Mouse (Mus musculus) MEL (cell line): Measurements from ENCODE around the gene Podxl. TPM values are rescaled to one million over a fixed set of nuclear protein-coding genes. Genes with fewer than 3 reads are reported as not detected.

Experiments
- DNase-seq: peaks from one replicate; pipeline ENCODE4 v3.0.0; 2011; ENCODE audit warnings: low read depth, low spot score
- H3K27ac ChIP-seq: 2 replicates; pipeline ENCODE4 v1.5.1; 2012; ENCODE audit warnings: low read depth, mild to moderate bottlenecking, control low read depth, low read length, moderate library complexity; ENCODE audit not compliant: control insufficient read depth
- H3K27me3 ChIP-seq, 2 experiments: fragments of 150-350 bp in 1 of 2; sonication (generic) in 1 of 2; 2 replicates each; pipeline ENCODE4 v1.6.1; 2012; ENCODE audit warnings: low read length in 2 of 2, mild to moderate bottlenecking in 2 of 2, improper control_type of control experiment in 1 of 2, moderate library complexity in 1 of 2; ENCODE audit not compliant: insufficient read depth in 2 of 2, control insufficient read depth in 1 of 2
- H3K36me3 ChIP-seq, 2 experiments: 2 replicates each; pipeline ENCODE4 v1.6.1; 2012 to 2014; ENCODE audit warnings: low read length in 2 of 2, improper control_type of control experiment in 1 of 2, inconsistent platforms in 1 of 2, mild to moderate bottlenecking in 1 of 2; ENCODE audit not compliant: insufficient read depth in 2 of 2, control insufficient read depth in 1 of 2
- H3K4me1 ChIP-seq, 2 experiments: fragments of 150-350 bp in 1 of 2; sonication (generic) in 1 of 2; 2 replicates each; pipeline ENCODE4 v1.6.1; 2012; ENCODE audit warnings: low read length in 2 of 2, improper control_type of control experiment in 1 of 2, mild to moderate bottlenecking in 1 of 2; ENCODE audit not compliant: insufficient read depth in 2 of 2, control insufficient read depth in 1 of 2
- H3K4me3 ChIP-seq, 2 experiments: fragments of 150-350 bp in 1 of 2; sonication (generic) in 1 of 2; 2 replicates each; pipeline ENCODE4 v1.5.1; 2012; ENCODE audit warnings: low read depth in 2 of 2, low read length in 2 of 2, mild to moderate bottlenecking in 2 of 2, moderate library complexity in 2 of 2, control low read depth in 1 of 2, improper control_type of control experiment in 1 of 2; ENCODE audit not compliant: control insufficient read depth in 1 of 2, insufficient read depth in 1 of 2
- H3K79me2 ChIP-seq: 2 replicates; pipeline ENCODE4 v1.6.1; 2012; ENCODE audit warnings: mild to moderate bottlenecking, low read length, moderate library complexity; ENCODE audit not compliant: control insufficient read depth, poor library complexity, insufficient read depth
- H3K9ac ChIP-seq: 2 replicates; pipeline ENCODE4 v1.6.1; 2012; ENCODE audit warnings: low read depth, mild to moderate bottlenecking, control low read depth, low read length, moderate library complexity; ENCODE audit not compliant: control insufficient read depth, poor library complexity, severe bottlenecking
- H3K9me3 ChIP-seq: fragments of 150-350 bp; sonication (generic); replicated peaks from 2 replicates; pipeline ENCODE4 v1.6.1; 2012; ENCODE audit warnings: mild to moderate bottlenecking, low read length, improper control_type of control experiment, moderate library complexity; ENCODE audit not compliant: insufficient read depth
- BHLHE40 ChIP-seq: IDR thresholded peaks from 2 replicates; pipeline ENCODE4 v1.6.1; 2012; ENCODE audit warnings: low read depth, mild to moderate bottlenecking, inconsistent platforms, low read length, improper control_type of control experiment, borderline replicate concordance
- CHD1 ChIP-seq: IDR thresholded peaks from 2 replicates; pipeline ENCODE4 v1.6.1; 2012; ENCODE audit warnings: low read depth, mild to moderate bottlenecking, inconsistent platforms, low read length, improper control_type of control experiment
- CHD2 ChIP-seq: IDR thresholded peaks from 2 replicates; pipeline ENCODE4 v1.6.1; 2011; ENCODE audit warnings: low read length, improper control_type of control experiment
- CTCF ChIP-seq, 3 experiments: IDR thresholded peaks in 2 of 3; conservative IDR thresholded peaks in 1 of 3; 2 replicates each; pipeline ENCODE4 v1.5.1; 2011 to 2012; ENCODE audit warnings: low read length in 3 of 3, low read depth in 2 of 3, mild to moderate bottlenecking in 2 of 3, improper control_type of control experiment in 1 of 3, inconsistent platforms in 1 of 3, mixed read lengths in 1 of 3, moderate library complexity in 1 of 3; ENCODE audit not compliant: control insufficient read depth in 1 of 3, insufficient read depth in 1 of 3, poor library complexity in 1 of 3, severe bottlenecking in 1 of 3
- ELF1 ChIP-seq: IDR thresholded peaks from 2 replicates; pipeline ENCODE4 v1.6.1; 2014; ENCODE audit warnings: low read depth, mild to moderate bottlenecking, inconsistent platforms, low read length, improper control_type of control experiment, moderate library complexity
- GABPA ChIP-seq: IDR thresholded peaks from 2 replicates; pipeline ENCODE4 v1.6.1; 2012; ENCODE audit warnings: low read depth, mild to moderate bottlenecking, inconsistent platforms, low read length, improper control_type of control experiment, moderate library complexity
- GATA1 ChIP-seq: IDR thresholded peaks from 2 replicates; pipeline ENCODE4 v1.6.1; 2011; ENCODE audit warnings: low read depth, low read length, improper control_type of control experiment
- HCFC1 ChIP-seq: IDR thresholded peaks from 2 replicates; pipeline ENCODE4 v1.6.1; 2012; ENCODE audit warnings: low read depth, mild to moderate bottlenecking, inconsistent platforms, low read length, improper control_type of control experiment, moderate library complexity
- KAT2A ChIP-seq: conservative IDR thresholded peaks from 2 replicates; pipeline ENCODE4 v1.6.1; 2012; ENCODE audit warnings: low read depth, low read length, improper control_type of control experiment, inconsistent platforms
- MAX ChIP-seq: IDR thresholded peaks from 2 replicates; pipeline ENCODE4 v1.6.1; 2011; ENCODE audit warnings: low read length, improper control_type of control experiment
- MAZ ChIP-seq: IDR thresholded peaks from 2 replicates; pipeline ENCODE4 v1.6.1; 2012; ENCODE audit warnings: low read depth, mild to moderate bottlenecking, inconsistent platforms, low read length, improper control_type of control experiment
- MXI1 ChIP-seq: IDR thresholded peaks from 2 replicates; pipeline ENCODE4 v1.6.1; 2011; ENCODE audit warnings: mild to moderate bottlenecking, low read depth, low read length, improper control_type of control experiment
- NELFE ChIP-seq: IDR thresholded peaks from 2 replicates; pipeline ENCODE4 v1.6.1; 2011; ENCODE audit warnings: low read depth, low read length, improper control_type of control experiment
- NRF1 ChIP-seq: IDR thresholded peaks from 2 replicates; pipeline ENCODE4 v1.6.1; 2014; ENCODE audit warnings: low read depth, mild to moderate bottlenecking, inconsistent platforms, low read length, improper control_type of control experiment, moderate library complexity; ENCODE audit not compliant: poor library complexity, insufficient read depth, severe bottlenecking
- POLR2A ChIP-seq, 2 experiments: IDR thresholded peaks; 2 replicates each; pipeline ENCODE4 v1.6.1; 2011 to 2012; ENCODE audit warnings: low read length in 2 of 2, mild to moderate bottlenecking in 2 of 2, control low read depth in 1 of 2, improper control_type of control experiment in 1 of 2, low read depth in 1 of 2, moderate library complexity in 1 of 2; ENCODE audit not compliant: control insufficient read depth in 1 of 2, insufficient read depth in 1 of 2, poor library complexity in 1 of 2
- POLR2AphosphoS2 ChIP-seq: IDR thresholded peaks from 2 replicates; pipeline ENCODE4 v1.6.1; 2011; ENCODE audit warnings: low read length, improper control_type of control experiment
- POLR2AphosphoS5 ChIP-seq: IDR thresholded peaks from 2 replicates; pipeline ENCODE4 v1.6.1; 2012; ENCODE audit warnings: low read depth, borderline replicate concordance, mild to moderate bottlenecking, inconsistent platforms, low read length, moderate library complexity, mixed read lengths
- RAD21 ChIP-seq: IDR thresholded peaks from 2 replicates; pipeline ENCODE4 v1.6.1; 2011; ENCODE audit warnings: mild to moderate bottlenecking, low read depth, low read length, improper control_type of control experiment
- SMC3 ChIP-seq: IDR thresholded peaks from 2 replicates; pipeline ENCODE4 v1.6.1; 2011; ENCODE audit warnings: low read depth, low read length, improper control_type of control experiment
- TBP ChIP-seq: IDR thresholded peaks from 2 replicates; pipeline ENCODE4 v1.8.0; 2011; ENCODE audit warnings: low read depth, low read length, improper control_type of control experiment
- USF2 ChIP-seq, 2 experiments: IDR thresholded peaks; 2 replicates each; pipeline ENCODE4 v1.6.1; 2011 to 2012; ENCODE audit warnings: improper control_type of control experiment in 2 of 2, low read length in 2 of 2, borderline replicate concordance in 1 of 2, inconsistent platforms in 1 of 2, low read depth in 1 of 2, mild to moderate bottlenecking in 1 of 2; ENCODE audit not compliant: insufficient read depth in 1 of 2
- ZC3H11A ChIP-seq: IDR thresholded peaks from 2 replicates; pipeline ENCODE4 v1.6.1; 2012; ENCODE audit warnings: low read depth, mild to moderate bottlenecking, inconsistent platforms, low read length, improper control_type of control experiment
- ZKSCAN1 ChIP-seq: IDR thresholded peaks from 2 replicates; pipeline ENCODE4 v1.6.1; 2012; ENCODE audit warnings: low read depth, mild to moderate bottlenecking, inconsistent platforms, low read length, improper control_type of control experiment, moderate library complexity
- ZMIZ1 ChIP-seq: IDR thresholded peaks from 2 replicates; pipeline ENCODE4 v1.6.1; 2012; ENCODE audit warnings: low read depth, mild to moderate bottlenecking, inconsistent platforms, low read length, improper control_type of control experiment, moderate library complexity
- ZNF384 ChIP-seq: IDR thresholded peaks from 2 replicates; pipeline ENCODE4 v1.6.1; 2012; ENCODE audit warnings: low read depth, mild to moderate bottlenecking, inconsistent platforms, low read length, improper control_type of control experiment
- polyA plus RNA-seq, 2 experiments: library from polyadenylated mRNA; stranded (reverse) in 1 of 2; unstranded in 1 of 2; fragments of >175 nt in 1 of 2; fragments of >200 nt in 1 of 2; gene quantifications; 2 replicates each; pipeline versions ENCODE4 v1.2.1 to v1.2.4; 2012; ENCODE audit warnings: low replicate concordance in 2 of 2, low read depth in 1 of 2; ENCODE audit not compliant: insufficient read length in 2 of 2, insufficient read depth in 1 of 2, missing spikeins in 1 of 2
- total RNA-seq: library from RNA; depleted of rRNA; stranded (reverse); fragments of 300-350 nt; gene quantifications from 2 replicates; pipeline ENCODE4 v1.2.3, GENCODE M21; 2012

Gene Podxl
- total and polyA plus RNA-seq, 3 experiments: 19.1 to 40.8 TPM; not detected in 1

DNA sequence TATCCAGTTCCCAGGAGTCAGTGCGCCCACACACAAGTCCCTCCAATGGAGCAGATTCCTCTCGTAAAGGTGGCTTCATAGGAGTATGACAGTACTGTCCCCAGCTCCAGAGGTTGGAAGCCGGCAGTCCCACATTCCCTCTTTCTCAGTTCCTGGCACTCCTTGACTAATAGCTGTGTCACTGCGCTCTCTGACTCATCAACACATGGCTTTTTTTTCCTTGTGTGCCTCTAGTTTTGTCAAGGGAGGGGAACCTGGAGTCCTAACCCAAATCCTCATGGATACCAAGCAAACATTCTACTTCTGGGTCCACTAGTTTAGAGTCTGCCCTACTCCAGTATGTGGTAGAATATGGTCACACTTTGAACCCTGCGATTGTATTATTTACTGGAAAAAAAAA, 29.1 kb downstream of the Podxl start:
- peaks cover 0 to 17% of the 10 kb centered on the region in 2 experiments; a peak in 2 of 4 replicates for H3K36me3 ChIP-seq
- DNase-seq: no peak
- H3K79me2 ChIP-seq: no peaks in the 10 kb centered on the region
- no peaks in the 10 kb centered on the region for H3K9me3 ChIP-seq
- no peak overlapping the region for H3K9ac ChIP-seq
- no peaks in the 10 kb centered on the region for H3K27me3 ChIP-seq
- TF ChIP-seq NELFE (no peak), MXI1 (no peak), RAD21 (no peak), ELF1 (no peak), MAX (no peak), HCFC1 (no peak), ZMIZ1 (no peak), ZNF384 (no peak)
- TF ChIP-seq, all 39 proteins: peak for 0
- Histone ChIP-seq H3K27ac (no peak overlapping the region), H3K4me3 (no peak overlapping the region), H3K4me1 (peaks cover 9 to 12% of the 10 kb centered on the region in 2 experiments)

GRCm38 (mm10) chr6:31531880-31532279, 31.9 kb downstream of the Podxl start:
- Histone ChIP-seq H3K4me3 (no peak overlapping the region), H3K4me1 (peaks cover 0 to 3% of the 10 kb centered on the region in 2 experiments; a peak in 1 of 4 replicates), H3K36me3 (peaks cover 0 to under 1% of the 10 kb centered on the region in 2 experiments; a peak in 2 of 4 replicates), H3K27me3 (no peaks in the 10 kb centered on the region), H3K9me3 (no peaks in the 10 kb centered on the region), H3K79me2 (no peaks in the 10 kb centered on the region), H3K9ac (no peak overlapping the region), H3K27ac (no peak overlapping the region)
- DNase-seq: peak; percentile 30
- TF ChIP-seq GABPA (no peak), NRF1 (no peak), ZKSCAN1 (no peak), CHD1 (no peak), CHD2 (no peak), ZC3H11A (no peak), POLR2A (IDR thresholded peaks at IDR 0.05; ENCODE audit: control insufficient read depth in 1 of 2, insufficient read depth in 1 of 2, low read depth in 1 of 2, low read length in 2 of 2, poor library complexity in 1 of 2) (no peak), MAZ (no peak), POLR2AphosphoS2 (no peak), POLR2AphosphoS5 (no peak), USF2 (IDR thresholded peaks at IDR 0.05; ENCODE audit: borderline replicate concordance in 1 of 2, insufficient read depth in 1 of 2, low read depth in 1 of 2, low read length in 2 of 2) (no peak), BHLHE40 (no peak), HCFC1 (no peak), GATA1 (no peak), MXI1 (no peak), SMC3 (no peak), NELFE (no peak), TBP (no peak), KAT2A (no peak), CTCF (IDR thresholded peaks at IDR 0.05 in 2 of 3, conservative IDR thresholded peaks at IDR 0.05 in 1 of 3; ENCODE audit: control insufficient read depth in 1 of 3, insufficient read depth in 1 of 3, low read depth in 2 of 3, low read length in 3 of 3, poor library complexity in 1 of 3, severe bottlenecking in 1 of 3) (no peak)
